Mouse (Mus musculus) kidney, adult 2 months (tissue): ENCODE data around the gene Srgap1. TPM values are rescaled to one million over a fixed set of nuclear protein-coding genes. Genes with fewer than 3 reads are reported as not detected.
A peak's percentile ranks its signal among the peaks of the same experiment; 100 is the strongest.

ENCODE experiments used
- DNase-seq: peaks from one replicate; pipeline ENCODE4 v3.0.0; 2021
- H3K27ac ChIP-seq: fragments of 200-500 bp; 2 replicates; pipeline ENCODE4 v1.5.1; 2012; ENCODE audit warnings: low read depth, low read length, control low read depth, inconsistent platforms; ENCODE audit not compliant: insufficient read depth
- H3K27me3 ChIP-seq: fragments of 200-500 bp; replicated peaks from 2 replicates; pipeline ENCODE4 v1.6.1; 2012; ENCODE audit warnings: mild to moderate bottlenecking, moderate library complexity, low read length, inconsistent platforms; ENCODE audit not compliant: control insufficient read depth, insufficient read depth
- H3K36me3 ChIP-seq: fragments of 200-500 bp; 2 replicates; pipeline ENCODE4 v1.6.1; 2012; ENCODE audit warnings: mild to moderate bottlenecking, moderate library complexity, low read length, inconsistent platforms; ENCODE audit not compliant: control insufficient read depth, insufficient read depth
- H3K4me1 ChIP-seq: fragments of 200-500 bp; 2 replicates; pipeline ENCODE4 v1.6.1; 2011; ENCODE audit warnings: low read length; ENCODE audit not compliant: control insufficient read depth, insufficient read depth
- H3K4me3 ChIP-seq: fragments of 200-500 bp; 2 replicates; pipeline ENCODE4 v1.5.1; 2011; ENCODE audit warnings: mild to moderate bottlenecking, low read depth, low read length, control low read depth; ENCODE audit not compliant: insufficient read depth
- CTCF ChIP-seq: fragments of 200-500 bp; conservative IDR thresholded peaks from 2 replicates; pipeline ENCODE4 v1.5.1; 2011; ENCODE audit warnings: low read depth, mild to moderate bottlenecking, control low read depth, low read length, moderate library complexity, mixed read lengths; ENCODE audit not compliant: insufficient read depth, insufficient read length
- POLR2A ChIP-seq: fragments of 200-500 bp; IDR thresholded peaks from one replicate; pipeline ENCODE4 v1.6.1; 2011; ENCODE audit warnings: low read depth, low read length, control low read depth
- WGBS: fragments of 180-500 bp; shearing (Covaris S2); methylation state at CpG from one replicate; pipeline ENCODE4 v1.1.7; 2018; 5-methylcytosine and 5-hydroxymethylcytosine counted together
- polyA plus RNA-seq: library from polyadenylated mRNA; depleted of rRNA; stranded (reverse); fragments of >200 nt; gene quantifications from 2 replicates; pipeline ENCODE4 v1.2.3, GENCODE M21; 2012

Srgap1 gene
- polyA plus RNA-seq, 1 experiment = 3.4 TPM

DNA sequence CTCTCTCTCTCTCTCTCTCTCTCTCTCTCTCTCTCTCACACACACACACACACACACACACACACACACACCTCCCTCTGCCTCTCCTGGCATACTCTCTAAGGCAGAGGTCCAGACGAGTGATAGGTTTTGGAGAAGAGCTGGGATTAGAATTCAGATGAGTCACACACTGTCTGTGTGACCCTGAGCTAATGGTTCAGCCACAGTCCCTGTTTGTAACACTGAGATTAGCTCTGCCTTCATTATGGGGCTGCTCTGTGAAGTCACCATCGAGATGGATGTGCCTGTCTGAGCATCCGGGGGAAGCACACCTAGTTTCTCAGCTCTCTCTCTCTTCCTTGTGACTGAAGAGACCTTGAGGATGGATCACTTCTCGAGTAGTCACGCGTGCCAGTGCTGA lies 157.1 kb downstream of the Srgap1 start:
- H3K4me3 ChIP-seq = no peak overlapping the region
- TF ChIP-seq POLR2A (no peak), CTCF (no peak)
- H3K4me1 ChIP-seq = no peaks in the 10 kb centered on the region
- WGBS = 71% methylated on average over 6 of the region's 6 CpGs
- no peak for DNase-seq
- H3K36me3 ChIP-seq = no peaks in the 10 kb centered on the region
- H3K27me3 ChIP-seq = no peaks in the 10 kb centered on the region
- no peak overlapping the region for H3K27ac ChIP-seq

- Histone ChIP-seq H3K27ac (no peak overlapping the region), H3K36me3 (no peaks in the 10 kb centered on the region), H3K4me1 (no peaks in the 10 kb centered on the region), H3K4me3 (no peak overlapping the region), H3K27me3 (no peaks in the 10 kb centered on the region)
- DNase-seq = peak; percentile 24
- TF ChIP-seq POLR2A (no peak), CTCF (no peak)
- WGBS = 31% methylated on average over 6 of the region's 6 CpGs
These were observed 160.3 kb downstream of the Srgap1 start for GRCm38 (mm10) chr10:121886805-121887204.

DNA sequence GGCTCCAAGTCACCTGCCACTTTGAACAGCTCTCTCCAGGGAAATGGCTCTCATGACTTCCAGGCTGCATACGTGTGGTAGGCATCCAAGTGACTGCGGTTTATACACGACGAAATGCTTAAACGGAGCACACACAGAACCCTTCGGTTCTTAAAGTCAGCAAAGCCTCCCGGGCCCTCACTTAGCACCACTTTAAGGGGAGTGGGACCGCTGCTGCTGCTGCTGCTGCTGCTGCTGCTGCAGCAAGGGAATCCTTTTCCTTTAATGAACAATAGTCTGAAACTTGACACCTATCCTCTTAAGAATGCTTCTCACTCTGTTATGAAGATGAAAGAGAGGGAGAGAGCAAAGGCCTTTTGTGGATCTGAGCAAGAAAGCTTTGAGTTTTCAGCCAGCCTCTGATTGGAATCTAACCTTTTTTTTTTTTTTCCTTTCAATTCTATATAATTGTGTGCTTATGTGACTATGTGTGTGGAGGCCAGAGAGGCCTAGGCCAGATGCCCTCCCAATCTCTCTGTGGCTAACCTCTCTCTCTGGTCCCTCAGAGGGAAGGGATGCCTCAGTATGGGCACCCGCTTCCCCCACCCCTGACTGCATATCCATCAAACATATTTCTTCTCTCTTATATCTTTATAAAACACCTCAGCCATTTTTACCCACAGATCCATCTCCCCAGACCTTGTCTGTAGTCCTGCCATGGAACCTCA lies 161.4 kb downstream of the Srgap1 start:
- WGBS = 61% methylated on average over 9 of the region's 9 CpGs
- Histone ChIP-seq H3K4me3 (no peak overlapping the region), H3K4me1 (no peaks in the 10 kb centered on the region), H3K36me3 (no peaks in the 10 kb centered on the region), H3K27me3 (no peaks in the 10 kb centered on the region), H3K27ac (no peak overlapping the region)
- TF ChIP-seq CTCF (no peak), POLR2A (no peak)
- DNase-seq = no peak

DNA sequence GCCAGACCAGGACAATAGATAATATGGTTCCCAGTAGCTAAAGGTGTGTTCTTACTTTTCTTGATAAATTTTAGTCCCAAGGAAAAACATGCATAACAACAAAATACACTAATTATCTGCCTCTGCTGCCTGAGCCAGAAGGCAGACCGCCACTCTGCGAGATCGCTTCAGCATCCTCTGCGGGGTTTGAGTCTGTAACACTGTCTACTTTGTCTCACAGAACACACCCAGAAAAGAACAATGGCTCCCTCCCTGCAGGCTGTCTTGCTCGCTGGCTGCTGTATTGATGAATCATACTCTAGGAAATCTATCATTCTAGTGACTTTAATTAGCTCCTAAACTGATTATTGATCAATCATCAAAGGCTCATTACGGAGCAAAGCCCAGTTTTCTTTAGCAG lies 164.7 kb downstream of the Srgap1 start:
- no peak for DNase-seq
- TF ChIP-seq CTCF (no peak), POLR2A (no peak)
- 86% methylated on average over 6 of the region's 6 CpGs for WGBS
- H3K27me3 ChIP-seq = no peaks in the 10 kb centered on the region
- H3K36me3 ChIP-seq = no peaks in the 10 kb centered on the region
- H3K4me1 ChIP-seq = no peaks in the 10 kb centered on the region
- no peak overlapping the region for H3K4me3 ChIP-seq
- no peak overlapping the region for H3K27ac ChIP-seq

DNA sequence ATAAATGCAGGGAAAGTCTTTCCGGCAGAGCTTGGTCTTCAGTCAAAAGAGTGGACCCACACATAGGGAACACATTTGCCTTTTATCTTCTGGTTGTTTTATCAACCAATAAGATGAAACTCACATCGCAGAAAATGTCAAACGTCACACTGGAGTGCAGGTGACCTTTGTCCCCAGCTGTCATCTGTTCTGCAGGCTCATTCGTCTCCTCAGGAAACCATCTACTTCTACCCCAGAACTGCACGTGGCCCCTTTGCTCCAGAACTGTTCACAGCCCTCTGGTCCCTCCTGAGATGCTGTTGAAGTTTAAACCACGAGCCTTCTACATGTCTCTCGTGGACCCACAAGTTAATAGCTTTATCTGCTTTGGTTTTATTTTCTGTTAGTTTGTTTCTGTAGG lies 168.3 kb downstream of the Srgap1 start:
- DNase-seq = no peak
- no peak overlapping the region for H3K27ac ChIP-seq
- no peaks in the 10 kb centered on the region for H3K36me3 ChIP-seq
- no peak for TF ChIP-seq CTCF
- no peak for TF ChIP-seq POLR2A
- H3K4me1 ChIP-seq = no peaks in the 10 kb centered on the region
- WGBS = 40% methylated on average over 7 of the region's 7 CpGs
- no peak overlapping the region for H3K4me3 ChIP-seq
- no peaks in the 10 kb centered on the region for H3K27me3 ChIP-seq

DNA sequence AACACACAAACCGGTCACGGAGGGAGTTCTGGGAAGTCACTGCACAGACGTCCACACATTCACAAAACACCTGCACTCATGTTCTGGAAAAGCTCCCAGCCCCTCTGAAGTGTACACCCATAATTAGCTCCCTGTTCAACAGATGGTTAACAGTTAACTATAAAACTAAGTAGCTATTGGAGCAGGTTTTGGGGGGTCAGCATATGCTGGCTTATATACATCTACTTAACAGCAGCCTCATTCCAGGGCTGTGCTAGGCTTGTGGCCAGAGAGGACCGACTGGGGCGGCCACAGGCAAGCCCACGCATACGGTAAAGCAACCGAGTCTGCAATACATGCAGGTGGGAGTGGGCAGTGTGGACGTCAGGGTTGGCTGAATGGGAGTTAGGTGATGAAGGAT lies 169.2 kb downstream of the Srgap1 start:
- no peak for DNase-seq
- H3K27ac ChIP-seq = no peak overlapping the region
- no peaks in the 10 kb centered on the region for H3K36me3 ChIP-seq
- WGBS = 57% methylated on average over 9 of the region's 9 CpGs
- no peak for TF ChIP-seq CTCF
- TF ChIP-seq POLR2A = no peak
- H3K4me3 ChIP-seq = no peak overlapping the region
- H3K4me1 ChIP-seq = no peaks in the 10 kb centered on the region
- no peaks in the 10 kb centered on the region for H3K27me3 ChIP-seq

DNA sequence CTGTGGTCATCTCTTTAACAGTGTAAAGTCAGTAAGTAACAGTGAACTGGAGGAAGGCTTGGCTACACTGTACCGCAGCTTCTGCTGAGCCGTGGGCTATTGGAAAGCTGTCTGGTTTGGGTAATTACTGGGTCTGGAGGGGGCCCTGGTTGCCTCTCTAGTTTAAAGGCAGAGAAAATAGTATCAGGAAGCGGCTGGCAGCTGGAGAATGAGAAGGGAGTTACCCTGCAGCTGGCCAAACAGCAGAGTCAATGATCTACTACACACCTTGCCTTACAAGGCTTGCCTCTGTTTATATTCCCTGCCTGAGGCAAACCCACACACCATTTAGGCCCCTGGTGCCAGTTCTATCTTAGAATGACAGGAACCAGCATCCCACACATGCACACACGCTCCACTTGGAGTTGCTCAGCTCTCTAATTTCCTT lies 174.0 kb downstream of the Srgap1 start:
- TF ChIP-seq POLR2A = no peak
- no peak for TF ChIP-seq CTCF
- 21% methylated on average over 4 of the region's 4 CpGs for WGBS
- no peaks in the 10 kb centered on the region for H3K4me1 ChIP-seq
- H3K4me3 ChIP-seq = no peak overlapping the region
- H3K27me3 ChIP-seq = no peaks in the 10 kb centered on the region
- no peaks in the 10 kb centered on the region; the same call in 1 of the 2 replicates for H3K36me3 ChIP-seq
- no peak overlapping the region for H3K27ac ChIP-seq
- peak; percentile 17 for DNase-seq

- Histone ChIP-seq H3K4me3 (no peak overlapping the region), H3K27me3 (no peaks in the 10 kb centered on the region), H3K36me3 (no peaks in the 10 kb centered on the region; the same call in 1 of the 2 replicates), H3K27ac (no peak overlapping the region), H3K4me1 (no peaks in the 10 kb centered on the region)
- TF ChIP-seq CTCF (no peak), POLR2A (no peak)
- 72% methylated on average over 8 of the region's 8 CpGs for WGBS
- DNase-seq = peak; percentile 18
These were observed 177.2 kb downstream of the Srgap1 start for GRCm38 (mm10) chr10:121869941-121870340.
